Mouse (Mus musculus) G1E (cell line): ENCODE results near the gene Gm28038.

Experiments
- CTCF ChIP-seq: IDR thresholded peaks from 2 replicates; pipeline ENCODE4 v1.5.1; 2012; ENCODE audit warnings: low read depth, low read length, inconsistent platforms, mixed read lengths
- POLR2AphosphoS5 ChIP-seq: IDR thresholded peaks from 2 replicates; pipeline ENCODE4 v1.6.1; 2012; ENCODE audit warnings: low read depth, low read length, inconsistent platforms; ENCODE audit not compliant: insufficient replicate concordance
- TAL1 ChIP-seq: conservative IDR thresholded peaks from 2 replicates; pipeline ENCODE4 v1.6.1; 2012; ENCODE audit warnings: low read depth, low read length, inconsistent platforms, mixed read lengths

DNA sequence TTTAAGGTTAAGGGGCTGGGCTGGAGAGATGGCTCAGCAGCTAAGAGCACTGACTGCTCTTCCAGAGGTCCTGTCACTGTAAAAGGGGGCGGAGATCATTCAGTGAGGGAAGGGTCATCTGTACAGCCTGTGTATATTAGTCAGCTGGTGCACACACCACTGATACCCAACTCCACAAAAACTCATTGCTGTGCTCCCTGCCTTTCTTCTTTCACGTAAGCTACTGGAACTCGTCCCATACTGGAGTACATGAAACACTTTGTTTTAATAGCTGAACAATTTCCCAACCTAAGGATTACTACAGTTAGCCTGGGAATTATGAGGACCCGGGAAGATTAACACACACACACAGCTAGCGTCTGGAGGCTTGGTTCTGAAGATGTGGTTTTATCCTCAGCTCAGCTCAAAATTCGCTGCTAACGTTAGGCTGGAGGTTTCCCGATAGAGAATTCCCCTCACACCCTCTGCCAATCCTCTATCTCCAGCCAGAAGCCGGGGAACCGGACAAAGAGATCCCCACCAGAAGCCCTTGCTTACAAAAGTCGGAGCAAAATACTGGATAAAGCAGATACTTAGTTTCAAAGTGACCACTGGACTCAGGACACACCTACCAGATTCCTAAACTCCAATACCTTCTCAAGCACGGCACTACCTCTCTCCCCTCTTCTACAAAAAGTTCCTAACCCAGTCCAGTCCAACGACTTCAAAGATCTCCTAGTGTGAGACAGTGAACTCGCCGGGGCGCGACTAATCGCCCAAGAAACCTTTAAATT is 44.2 kb upstream of the Gm28038 start:
- TF ChIP-seq CTCF: no peak
- TF ChIP-seq TAL1: no peak
- no peak for TF ChIP-seq POLR2AphosphoS5
